Mouse (Mus musculus) regulatory T cell (primary cell): ENCODE results near the gene Polr3h.

Source experiments
- in situ Hi-C: fragments of 300-600 bp; cut with MboI, MseI; formaldehyde crosslinking; loops from one replicate; pipeline ENCODE4 v1.15.1; 2025; ENCODE audit warnings: high pct_unique_total_duplicates

The Polr3h gene

GRCm38 (mm10) chr15:81949476-81950131 is 23.6 kb upstream of the Polr3h start:
- in situ Hi-C loops = no loop called here

DNA sequence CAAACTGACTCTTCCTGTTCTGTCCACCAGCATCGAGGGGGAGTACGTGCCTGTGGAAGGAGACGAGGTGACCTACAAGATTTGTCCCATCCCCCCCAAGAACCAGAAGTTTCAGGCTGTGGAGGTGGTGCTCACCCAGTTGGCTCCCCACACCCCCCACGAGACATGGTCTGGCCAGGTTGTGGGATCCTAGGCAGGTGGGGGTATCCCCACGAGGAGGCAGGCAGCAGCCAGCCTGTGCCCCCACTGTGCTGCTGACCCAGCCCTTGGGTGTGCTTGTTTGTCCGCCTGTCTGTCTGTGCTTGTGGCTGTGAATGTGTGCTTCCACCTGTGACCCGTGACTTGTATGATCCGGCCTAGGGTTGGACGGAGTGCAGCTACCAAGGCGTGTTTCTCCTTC is 23.0 kb upstream of the Polr3h start:
- in situ Hi-C loops = no loop called here

GRCm38 (mm10) chr15:81943176-81943749 is 17.2 kb upstream of the Polr3h start:
- in situ Hi-C loops = no loop called here

DNA sequence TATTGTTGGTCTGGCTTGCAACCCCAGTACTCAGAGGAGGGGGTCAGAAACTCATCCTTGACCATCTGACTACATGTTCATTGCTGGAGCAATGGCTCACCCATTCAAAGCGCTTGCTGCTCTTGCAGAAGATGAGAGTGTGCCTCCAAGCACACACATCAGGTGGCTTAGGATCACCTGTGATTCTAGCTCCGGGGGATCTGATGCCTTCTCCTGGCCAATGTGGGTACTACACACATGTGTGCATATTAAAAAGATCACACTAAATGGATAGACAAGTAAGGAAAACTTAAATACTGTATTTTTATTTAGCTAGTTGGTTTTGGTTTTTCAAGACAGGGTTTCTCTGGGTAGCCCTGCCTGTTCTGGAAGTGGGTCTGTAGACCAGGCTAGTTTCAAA is 15.0 kb upstream of the Polr3h start:
- in situ Hi-C loops = no loop called here

DNA sequence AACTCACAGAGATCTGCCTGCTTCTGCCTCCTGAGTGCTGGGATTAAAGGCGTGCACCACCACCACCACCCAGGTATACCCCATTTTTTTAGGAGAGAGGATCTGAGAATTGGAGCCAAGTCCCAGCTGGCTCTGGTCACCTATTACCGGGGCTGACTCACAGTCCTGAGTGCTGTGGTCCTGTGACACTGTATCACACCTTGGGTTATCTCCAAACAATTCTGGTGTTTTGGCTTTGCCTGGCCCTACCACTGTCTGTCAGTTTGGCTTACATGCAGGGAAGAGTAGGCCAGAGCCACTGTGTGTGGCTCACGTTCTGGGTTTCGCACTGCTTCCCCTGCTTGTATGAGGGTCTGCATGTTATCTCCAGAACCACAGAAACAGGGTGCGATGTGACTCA is 14.2 kb upstream of the Polr3h start:
- in situ Hi-C loops = no loop called here

DNA sequence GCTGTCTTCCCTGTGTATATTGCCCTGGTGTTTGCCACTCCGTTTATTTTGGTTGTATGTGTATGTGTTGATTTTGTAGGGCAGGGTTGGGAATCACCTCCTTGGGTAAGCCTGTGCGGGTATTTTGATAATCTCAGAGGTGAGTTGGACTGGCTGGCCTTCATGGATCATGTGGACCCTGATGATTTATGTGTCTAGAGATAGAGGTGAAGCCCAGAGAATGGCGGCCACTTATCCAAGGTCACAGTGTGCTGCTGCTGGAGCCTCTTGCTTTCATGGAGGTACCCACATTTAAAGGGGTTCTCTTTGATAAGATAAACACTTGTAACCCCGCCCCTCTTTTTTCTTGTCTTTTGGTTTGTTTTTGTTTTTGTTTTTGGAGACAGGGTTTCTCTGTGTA is 13.7 kb upstream of the Polr3h start:
- in situ Hi-C loops = no loop called here

DNA sequence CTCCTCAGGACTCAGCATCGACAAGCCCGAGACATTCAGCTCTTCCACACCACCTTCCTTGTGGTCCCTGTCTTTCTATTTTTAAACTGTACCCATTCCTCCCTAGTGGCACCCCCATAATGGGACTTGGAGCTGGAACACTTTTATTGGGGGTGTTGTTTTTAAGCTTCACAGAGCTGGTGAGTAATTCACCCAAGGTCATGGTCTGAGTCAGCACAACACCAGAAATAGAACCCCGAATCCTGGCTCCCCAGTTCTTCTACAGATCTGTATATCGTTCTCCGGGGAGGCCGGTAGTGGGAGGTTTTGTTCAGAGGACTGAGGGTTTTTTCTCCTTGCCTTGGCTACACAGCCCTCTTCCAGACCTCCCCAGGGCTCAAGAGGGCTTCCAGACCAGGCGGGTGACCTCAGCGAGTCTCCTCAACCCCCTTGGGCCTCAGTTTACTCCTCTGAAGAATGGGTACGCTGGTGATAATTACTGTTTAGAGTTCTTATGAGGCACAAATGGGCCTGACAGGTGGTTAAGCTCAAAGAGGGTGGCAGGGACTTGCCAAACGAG is 13.2 kb upstream of the Polr3h start:
- in situ Hi-C loops = no loop called here

DNA sequence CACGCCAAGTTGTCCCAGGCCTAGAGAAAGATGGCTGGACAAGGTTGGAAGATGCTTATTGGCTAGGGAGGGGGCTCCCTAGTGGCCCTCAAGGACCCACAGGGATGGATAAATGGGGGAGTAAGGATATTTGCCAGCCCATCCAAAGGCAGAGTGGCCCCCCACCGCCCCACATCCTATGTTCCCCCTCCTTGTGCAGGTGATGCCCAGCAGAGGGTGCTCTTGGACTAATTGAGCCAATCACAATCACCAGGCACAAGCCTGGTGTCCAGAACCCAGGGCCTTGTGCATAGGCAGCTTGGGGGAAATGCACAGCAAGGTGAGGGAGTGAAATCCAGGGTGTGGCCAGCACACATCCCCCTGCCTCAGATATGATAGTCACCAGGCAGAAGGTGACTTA is 12.2 kb upstream of the Polr3h start:
- in situ Hi-C loops = no loop called here

GRCm38 (mm10) chr15:81937098-81937972 is 11.3 kb upstream of the Polr3h start:
- in situ Hi-C loops = no loop called here

DNA sequence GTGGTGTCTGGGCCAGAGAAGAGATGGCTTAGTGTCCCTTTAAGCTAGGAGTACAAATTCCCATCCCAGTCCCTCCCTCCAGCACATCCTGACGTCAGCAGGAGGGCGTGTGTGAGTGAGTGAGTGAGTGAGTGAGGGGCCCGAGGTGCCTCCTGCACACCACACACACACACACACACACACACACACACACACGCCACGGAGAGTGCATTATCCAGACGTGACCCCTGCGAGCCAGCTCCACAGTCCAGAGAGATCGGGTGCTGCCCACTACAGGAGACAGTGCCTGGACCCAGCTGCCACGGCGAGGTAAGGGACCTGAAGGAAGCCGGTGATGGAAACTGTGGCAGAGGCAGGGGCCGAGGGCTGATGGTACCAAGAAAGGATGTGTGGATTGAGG is 10.6 kb upstream of the Polr3h start, which contains the start of gene Csdc2:
Gene Csdc2 (plus strand): TSS at position 81 of the 400 bp plus-strand sequence.
- in situ Hi-C loops = no loop called here

DNA sequence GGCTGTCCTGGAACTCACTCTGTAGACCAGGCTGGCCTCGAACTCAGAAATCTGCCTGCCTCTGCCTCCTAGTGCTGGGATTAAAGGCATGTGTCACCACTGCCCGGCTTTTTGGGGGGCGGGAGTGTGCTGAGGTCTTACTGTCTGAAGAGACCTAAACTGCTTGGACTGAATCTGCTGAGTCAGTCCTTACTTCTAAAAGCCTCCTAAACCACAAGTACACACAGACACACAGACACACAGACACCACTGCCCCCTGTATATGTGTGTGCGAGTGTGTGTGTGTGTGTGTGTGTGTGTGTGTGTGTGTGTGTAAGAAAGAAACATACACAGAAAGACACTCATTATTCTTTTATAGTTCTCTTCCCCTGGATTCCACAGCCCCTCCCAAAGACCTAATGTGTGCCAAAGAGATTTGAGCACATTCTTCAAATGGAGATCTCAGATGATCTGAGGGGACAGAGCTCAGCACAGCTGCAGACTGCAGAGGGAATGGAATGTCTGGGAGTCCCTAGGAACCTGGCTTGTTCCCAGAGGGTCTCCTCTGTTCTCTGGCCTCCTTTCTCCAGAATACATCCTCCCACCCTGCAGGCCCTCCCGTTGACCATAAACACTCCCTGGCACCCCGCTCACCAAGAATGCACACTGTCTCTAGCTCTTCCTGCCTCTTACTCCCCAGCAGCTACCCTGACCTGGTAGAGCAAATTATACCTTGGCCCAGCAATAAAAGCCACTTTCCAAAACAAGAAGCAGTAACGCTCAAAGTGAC is 10.0 kb upstream of the Polr3h start:
- in situ Hi-C loops = no loop called here

DNA sequence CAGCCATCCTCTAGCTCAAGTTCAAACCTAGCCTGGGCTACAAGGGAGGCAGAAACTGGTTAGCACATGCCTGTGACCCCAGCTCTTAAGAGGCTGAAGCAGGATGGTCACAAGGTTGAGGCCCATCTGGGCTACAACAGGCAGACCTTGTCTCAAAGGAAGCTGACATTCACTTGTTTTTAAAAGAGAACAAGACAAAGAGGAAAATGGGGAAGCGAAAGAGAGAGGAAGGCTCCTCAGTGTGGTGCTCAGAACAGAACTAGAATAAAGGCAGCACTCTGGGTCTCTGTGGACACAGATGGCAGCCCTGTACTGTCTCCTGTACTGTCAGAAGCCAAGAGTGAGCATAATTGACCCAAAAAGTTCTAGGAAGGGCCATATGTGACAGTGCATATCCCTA is 7.9 kb upstream of the Polr3h start:
- in situ Hi-C loops = no loop called here

- in situ Hi-C loops = no loop called here
Observed at GRCm38 (mm10) chr15:81932951-81933470, 7.0 kb upstream of the Polr3h start.

- in situ Hi-C loops = loop anchor here (10.0 kb wide), 1 partner anchor 1783 kb away; no protein-coding TSS in a partner anchor
Observed at GRCm38 (mm10) chr15:81928277-81928676, 2.2 kb upstream of the Polr3h start.

GRCm38 (mm10) chr15:81927741-81928140 is 1.7 kb upstream of the Polr3h start:
- in situ Hi-C loops = loop anchor here (10.0 kb wide), 1 partner anchor 1783 kb away; no protein-coding TSS in a partner anchor

DNA sequence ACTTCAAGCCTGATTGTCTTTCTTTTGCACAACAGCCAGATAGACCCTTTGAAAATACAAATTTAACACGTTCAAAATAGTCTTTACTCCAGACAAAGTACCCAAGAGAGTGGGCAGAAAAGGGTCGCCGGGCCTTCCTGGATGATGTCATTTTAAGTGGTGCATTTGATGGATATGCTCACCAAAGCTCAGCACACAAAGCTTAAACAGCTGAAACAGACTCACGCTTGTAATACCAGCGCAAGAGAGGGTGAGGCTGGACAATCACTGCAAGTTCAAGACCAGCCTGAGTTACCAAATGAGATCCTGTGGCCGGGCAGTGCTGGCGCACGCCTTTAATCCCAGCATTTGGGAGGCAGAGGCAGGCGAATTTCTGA is 394 bp upstream of the Polr3h start:
- in situ Hi-C loops = loop anchor here (10.0 kb wide), 1 partner anchor 1782 kb away; no protein-coding TSS in a partner anchor

- in situ Hi-C loops = loop anchor here (5.0 to 10.0 kb wide), 2 partner anchors 93 to 1780 kb away; no protein-coding TSS in a partner anchor
Observed at GRCm38 (mm10) chr15:81924933-81925332, 1.1 kb downstream of the Polr3h start.

GRCm38 (mm10) chr15:81921255-81921654 is 4.8 kb downstream of the Polr3h start:
- in situ Hi-C loops = loop anchor here (5.0 to 10.0 kb wide), 2 partner anchors 89 to 1776 kb away; no protein-coding TSS in a partner anchor

DNA sequence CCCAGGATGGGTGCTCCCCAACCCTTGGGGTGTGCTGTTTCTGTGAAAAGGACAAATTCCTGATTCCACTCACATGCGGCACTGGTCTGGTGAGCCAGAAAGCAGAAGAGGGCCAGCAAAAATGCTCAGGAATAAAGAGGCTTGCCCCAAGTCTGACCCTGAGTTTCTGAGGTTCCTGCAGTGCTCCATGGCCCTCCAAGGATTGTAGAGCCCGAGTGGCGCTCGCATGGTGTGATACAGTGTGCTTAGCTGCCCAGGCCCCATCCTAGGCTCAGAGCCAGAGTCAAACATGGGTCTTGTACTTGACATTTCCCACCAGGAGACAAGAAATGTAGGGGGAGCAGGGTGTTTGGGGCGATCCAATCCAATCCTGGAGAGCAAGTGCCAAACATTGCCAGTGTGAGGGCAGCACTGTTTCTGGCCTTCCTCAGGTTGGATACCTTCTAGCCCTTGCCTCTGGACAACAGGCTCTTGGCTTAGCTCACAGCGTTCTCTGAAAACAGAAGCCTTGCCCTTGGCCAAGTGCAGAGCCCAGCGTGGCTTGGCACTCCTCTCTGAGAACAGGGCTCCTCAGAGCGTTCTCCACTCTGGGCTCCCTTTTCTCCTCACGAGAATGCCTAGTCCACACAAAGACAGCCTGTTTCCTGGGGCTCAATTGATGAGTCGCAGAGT is 5.4 kb downstream of the Polr3h start:
- in situ Hi-C loops = loop anchor here (5.0 to 10.0 kb wide), 2 partner anchors 88 to 1776 kb away; no protein-coding TSS in a partner anchor

DNA sequence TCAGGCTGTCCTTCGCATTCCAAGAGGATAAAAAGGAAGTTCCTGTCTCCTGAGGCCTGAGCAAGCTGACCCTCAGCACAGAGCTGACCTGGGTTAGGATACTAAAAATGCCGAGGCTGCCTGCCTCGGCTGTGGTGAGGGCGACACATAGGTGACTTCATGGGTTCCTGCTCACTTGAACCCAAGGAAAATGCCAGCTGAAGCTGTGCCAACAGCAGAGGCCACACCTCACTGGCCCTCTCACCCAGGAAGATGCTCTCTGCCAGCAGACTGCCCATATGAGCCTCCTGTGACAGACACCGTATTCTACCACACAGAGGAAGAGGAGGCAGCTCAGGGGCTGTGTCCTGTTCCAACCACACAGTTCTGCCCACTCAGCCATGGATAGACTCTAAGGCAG is 7.0 kb downstream of the Polr3h start:
- in situ Hi-C loops = no loop called here
